Mouse (Mus musculus) megakaryocyte-erythroid progenitor cell, adult 5-6 weeks (primary cell): ENCODE data around the gene Mydgf. TPM values are rescaled to one million over a fixed set of nuclear protein-coding genes. Genes with fewer than 3 reads are reported as not detected.

Experiments
- total RNA-seq, 2 experiments: library from RNA; stranded (forward) in 1 of 2; stranded (reverse) in 1 of 2; fragments of 200-1000, 215-1000 nt in 1 of 2; fragments of >200 nt in 1 of 2; fragmentation: Nextera tagmentation in 1 of 2; gene quantifications; 2 replicates each; pipeline ENCODE4 v1.2.3; 2014 to 2017

Mydgf gene
- total RNA-seq, 2 experiments from 2014 or later: 21.5 to 59.7 TPM

Other genes starting within 250 kb of the Mydgf start
- gene Zfp119b, start 234.4 kb downstream of the Mydgf start, total RNA-seq (2014; fragmentation: Nextera tagmentation): 2.0 and 4.8 TPM in 2 replicates
- gene Zfp119b, start 234.4 kb downstream of the Mydgf start, total RNA-seq (2017): 1.2 and 10.3 TPM in 2 replicates
- 0.42 TPM in 1 of 2 replicates, not detected in the other for gene Ebi3, start 231.3 kb downstream of the Mydgf start, total RNA-seq (2014; fragmentation: Nextera tagmentation)
- gene Ebi3, start 231.3 kb downstream of the Mydgf start, total RNA-seq (2017): 0.47 TPM in 1 of 2 replicates, not detected in the other
- gene Yju2, start 224.8 kb downstream of the Mydgf start, total RNA-seq (2014; fragmentation: Nextera tagmentation): 11.2 and 18.7 TPM in 2 replicates
- gene Yju2, start 224.8 kb downstream of the Mydgf start, total RNA-seq (2017): 17.1 and 25.5 TPM in 2 replicates
- gene Shd, start 213.5 kb downstream of the Mydgf start, total RNA-seq (2014; fragmentation: Nextera tagmentation): not detected in 2 replicates
- gene Shd, start 213.5 kb downstream of the Mydgf start, total RNA-seq (2017): not detected in 2 replicates
- not detected in 2 replicates for gene Fsd1, start 197.4 kb downstream of the Mydgf start, total RNA-seq (2014; fragmentation: Nextera tagmentation)
- not detected in 2 replicates for gene Fsd1, start 197.4 kb downstream of the Mydgf start, total RNA-seq (2017)
- not detected in 2 replicates for gene Stap2, start 178.3 kb downstream of the Mydgf start, total RNA-seq (2014; fragmentation: Nextera tagmentation)
- gene Stap2, start 178.3 kb downstream of the Mydgf start, total RNA-seq (2017): not detected in 2 replicates
- 5.4 and 12.1 TPM in 2 replicates for gene Mpnd, start 178.2 kb downstream of the Mydgf start, total RNA-seq (2014; fragmentation: Nextera tagmentation)
- gene Mpnd, start 178.2 kb downstream of the Mydgf start, total RNA-seq (2017): 2.1 and 6.2 TPM in 2 replicates
- 25.2 and 35.7 TPM in 2 replicates for gene Sh3gl1, start 147.3 kb downstream of the Mydgf start, total RNA-seq (2014; fragmentation: Nextera tagmentation)
- 13.6 and 22.1 TPM in 2 replicates for gene Sh3gl1, start 147.3 kb downstream of the Mydgf start, total RNA-seq (2017)
- 46.9 and 47.7 TPM in 2 replicates for gene Chaf1a, start 143.5 kb downstream of the Mydgf start, total RNA-seq (2014; fragmentation: Nextera tagmentation)
- 34.5 and 37.5 TPM in 2 replicates for gene Chaf1a, start 143.5 kb downstream of the Mydgf start, total RNA-seq (2017)
- gene Ubxn6, start 108.9 kb downstream of the Mydgf start, total RNA-seq (2014; fragmentation: Nextera tagmentation): 16.3 and 21.1 TPM in 2 replicates
- 13.2 and 29.1 TPM in 2 replicates for gene Ubxn6, start 108.9 kb downstream of the Mydgf start, total RNA-seq (2017)
- 84.1 and 100 TPM in 2 replicates for gene Hdgfl2, start 104.3 kb downstream of the Mydgf start, total RNA-seq (2014; fragmentation: Nextera tagmentation)
- gene Hdgfl2, start 104.3 kb downstream of the Mydgf start, total RNA-seq (2017): 70.9 and 103 TPM in 2 replicates
- gene Plin4, start 74.1 kb downstream of the Mydgf start, total RNA-seq (2014; fragmentation: Nextera tagmentation): not detected in 2 replicates
- not detected in 2 replicates for gene Plin4, start 74.1 kb downstream of the Mydgf start, total RNA-seq (2017)
- not detected in 2 replicates for gene Plin5, start 66.3 kb downstream of the Mydgf start, total RNA-seq (2014; fragmentation: Nextera tagmentation)
- gene Plin5, start 66.3 kb downstream of the Mydgf start, total RNA-seq (2017): 0.23 TPM in 1 of 2 replicates, not detected in the other
- 1.8 TPM in 1 of 2 replicates, not detected in the other for gene Lrg1, start 61.9 kb downstream of the Mydgf start, total RNA-seq (2014; fragmentation: Nextera tagmentation)
- gene Lrg1, start 61.9 kb downstream of the Mydgf start, total RNA-seq (2017): 2.1 TPM in 1 of 2 replicates, not detected in the other
- gene Sema6b, start 43.6 kb downstream of the Mydgf start, total RNA-seq (2014; fragmentation: Nextera tagmentation): 0.24 TPM in 1 of 2 replicates, not detected in the other
- gene Sema6b, start 43.6 kb downstream of the Mydgf start, total RNA-seq (2017): 0.42 TPM in 1 of 2 replicates, not detected in the other
- gene Tnfaip8l1, start 21.4 kb downstream of the Mydgf start, total RNA-seq (2014; fragmentation: Nextera tagmentation): 0.76 and 1.6 TPM in 2 replicates
- not detected in 2 replicates for gene Tnfaip8l1, start 21.4 kb downstream of the Mydgf start, total RNA-seq (2017)
- 25.3 and 33.5 TPM in 2 replicates for gene Dpp9, start 35.0 kb upstream of the Mydgf start, total RNA-seq (2014; fragmentation: Nextera tagmentation)
- gene Dpp9, start 35.0 kb upstream of the Mydgf start, total RNA-seq (2017): 8.6 and 11.7 TPM in 2 replicates
- 15.8 and 19.2 TPM in 2 replicates for gene Fem1a, start 72.9 kb upstream of the Mydgf start, total RNA-seq (2014; fragmentation: Nextera tagmentation)
- gene Fem1a, start 72.9 kb upstream of the Mydgf start, total RNA-seq (2017): 19.2 and 21.7 TPM in 2 replicates
- gene Ticam1, start 92.9 kb upstream of the Mydgf start, total RNA-seq (2014; fragmentation: Nextera tagmentation): 5.8 and 8.4 TPM in 2 replicates
- gene Ticam1, start 92.9 kb upstream of the Mydgf start, total RNA-seq (2017): 2.2 and 3.2 TPM in 2 replicates
- gene Plin3, start 109.0 kb upstream of the Mydgf start, total RNA-seq (2014; fragmentation: Nextera tagmentation): 4.8 and 6.8 TPM in 2 replicates
- 3.7 and 6.1 TPM in 2 replicates for gene Plin3, start 109.0 kb upstream of the Mydgf start, total RNA-seq (2017)
- not detected in 2 replicates for gene Arrdc5, start 116.4 kb upstream of the Mydgf start, total RNA-seq (2014; fragmentation: Nextera tagmentation)
- gene Arrdc5, start 116.4 kb upstream of the Mydgf start, total RNA-seq (2017): not detected in 2 replicates
- gene Uhrf1, start 119.4 kb upstream of the Mydgf start, total RNA-seq (2014; fragmentation: Nextera tagmentation): 151 and 161 TPM in 2 replicates
- gene Uhrf1, start 119.4 kb upstream of the Mydgf start, total RNA-seq (2017): 150 and 161 TPM in 2 replicates
- gene Kdm4b, start 142.1 kb upstream of the Mydgf start, total RNA-seq (2014; fragmentation: Nextera tagmentation): 16.0 and 17.3 TPM in 2 replicates
- gene Kdm4b, start 142.1 kb upstream of the Mydgf start, total RNA-seq (2017): 11.0 and 14.3 TPM in 2 replicates